Mouse (Mus musculus) liver, postnatal 0 days (tissue): ENCODE data around the gene Ddx27.

ENCODE experiments used
- CTCF ChIP-seq: sonication (generic); IDR thresholded peaks from 2 replicates; pipeline ENCODE4 v1.5.1; 2016; ENCODE audit warnings: antibody characterized with exemption, low read depth
- EP300 ChIP-seq: IDR thresholded peaks from 2 replicates; pipeline ENCODE4 v1.6.1; 2016; ENCODE audit warnings: antibody characterized with exemption, low read depth, mild to moderate bottlenecking

GRCm38 (mm10) chr2:166980161-166980560 is 34.8 kb upstream of the Ddx27 start:
- TF ChIP-seq EP300 (no peak), CTCF (no peak)
